Mouse (Mus musculus) lung, postnatal 36 days (tissue): ENCODE measurements at regions not wholly inside any gene's neighbourhood (a gene's known extent, or its start where the extent isn't known, plus 50 kb on each side); places are given as distances from the start of the nearest gene placed in this dataset.

Experiments used
- DNase-seq: peaks from one replicate; pipeline ENCODE4 v3.0.0; 2022; ENCODE audit warnings: mixed read lengths

GRCm38 (mm10) chr1:75612083-75612720 lies 66.1 kb downstream of the Slc4a3 start:
- no peak for DNase-seq

- no peak for DNase-seq
Measured at GRCm38 (mm10) chr1:75613206-75613605, 67.1 kb downstream of the Slc4a3 start.

GRCm38 (mm10) chr1:75616971-75617370 lies 70.9 kb downstream of the Slc4a3 start:
- DNase-seq = no peak

- no peak for DNase-seq
Measured at GRCm38 (mm10) chr1:75618367-75618790, 72.3 kb downstream of the Slc4a3 start.

- DNase-seq = no peak
Measured at GRCm38 (mm10) chr1:75630287-75630686, 84.2 kb downstream of the Slc4a3 start.

- DNase-seq = no peak
Measured at GRCm38 (mm10) chr1:75631729-75632128, 85.7 kb downstream of the Slc4a3 start.

GRCm38 (mm10) chr1:75635591-75635990 lies 89.5 kb downstream of the Slc4a3 start:
- DNase-seq = no peak

GRCm38 (mm10) chr1:75639031-75640001 lies 93.2 kb downstream of the Slc4a3 start:
- DNase-seq = no peak

- no peak for DNase-seq
Measured at GRCm38 (mm10) chr1:75642496-75642895, 96.4 kb downstream of the Slc4a3 start.

- peak; percentile 74 for DNase-seq
Measured at GRCm38 (mm10) chr1:75652547-75652946, 106.5 kb downstream of the Slc4a3 start.

GRCm38 (mm10) chr1:75652987-75653573 lies 107.0 kb downstream of the Slc4a3 start:
- no peak for DNase-seq

GRCm38 (mm10) chr1:75653671-75654076 lies 107.6 kb downstream of the Slc4a3 start:
- peak; percentile 70 for DNase-seq

- no peak for DNase-seq
Measured at GRCm38 (mm10) chr1:75656592-75656991, 110.5 kb downstream of the Slc4a3 start.

- no peak for DNase-seq
Measured at GRCm38 (mm10) chr1:75660336-75661100, 114.5 kb downstream of the Slc4a3 start.

- peak; percentile 39 for DNase-seq
Measured at GRCm38 (mm10) chr1:75662141-75662990, 116.3 kb downstream of the Slc4a3 start.

- DNase-seq = no peak
Measured at GRCm38 (mm10) chr1:75667736-75668269, 121.7 kb downstream of the Slc4a3 start.

GRCm38 (mm10) chr1:75676295-75676694 lies 130.2 kb downstream of the Slc4a3 start:
- no peak for DNase-seq

- no peak for DNase-seq
Measured at GRCm38 (mm10) chr1:75677695-75678094, 131.6 kb downstream of the Slc4a3 start.

GRCm38 (mm10) chr1:75678279-75678678 lies 132.2 kb downstream of the Slc4a3 start:
- DNase-seq = no peak

GRCm38 (mm10) chr1:75680366-75680765 lies 134.3 kb downstream of the Slc4a3 start:
- peak; percentile 15 for DNase-seq

GRCm38 (mm10) chr1:75681913-75682312 lies 135.8 kb downstream of the Slc4a3 start:
- no peak for DNase-seq
